8 mouse cellular contexts compared by ENCODE assay signal in the genomic region with DNA sequence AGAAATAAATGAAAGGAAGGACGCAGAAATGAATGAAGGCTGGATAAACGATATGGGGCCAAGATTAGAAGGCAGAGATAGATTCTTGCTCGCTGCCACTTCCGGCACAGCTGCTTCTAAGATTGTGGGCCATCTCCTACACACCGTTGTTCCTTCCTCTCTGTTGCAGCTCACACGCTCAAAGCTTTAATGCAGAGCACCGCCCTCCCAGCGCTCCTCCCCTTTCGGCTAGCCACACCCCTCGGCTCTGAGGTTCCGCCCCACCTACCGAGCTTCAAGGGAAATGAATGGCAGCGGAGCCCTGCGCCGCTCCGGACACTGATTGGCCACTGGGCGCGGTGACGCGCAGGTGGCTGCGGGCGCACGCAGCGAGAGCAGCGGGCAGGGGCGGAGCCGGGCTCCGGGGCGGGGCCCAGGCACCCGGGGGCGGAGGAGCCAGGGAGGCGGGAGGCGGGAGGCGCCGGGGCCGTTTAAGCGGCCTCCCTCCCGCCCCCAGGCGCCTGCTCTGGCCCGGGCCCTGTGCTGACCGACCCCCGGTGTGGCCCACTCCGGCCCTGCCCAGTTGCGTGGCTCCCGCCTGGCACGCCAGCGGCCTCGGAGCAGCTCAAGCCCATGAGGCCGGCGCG. TPM values are rescaled to one million over a fixed set of nuclear protein-coding genes. Genes with fewer than 3 reads are reported as not detected.
A peak's percentile ranks its signal among the peaks of the same experiment; 100 is the strongest.
DNase-seq lines count a peak whose midpoint lies in the region; ATAC-seq and TF ChIP-seq lines count a peak whose summit lies in the region.

Gene Mmd, plus strand, starts transcription at position 432 of the 626 bp plus-strand sequence.

- peak within 1 kb of the TSS; percentile 81 for H3K4me2 ChIP-seq in forebrain, embryonic 13.5 days
- peak within 1 kb of the TSS; percentile 98 for H3K4me2 ChIP-seq in liver, postnatal 0 days (ENCODE audit: low read depth, low read length)
- H3K4me2 ChIP-seq in neural tube, embryonic 14.5 days (ENCODE audit: low read depth, low read length) = peak within 1 kb of the TSS; percentile 85

- no peak within 1 kb of the TSS for H3K27ac ChIP-seq in ES-Bruce4 (ENCODE audit: insufficient read depth, low read length)
- peak within 1 kb of the TSS; percentile 90 for H3K27ac ChIP-seq in forebrain, embryonic 13.5 days
- peak within 1 kb of the TSS; percentile 93 for H3K27ac ChIP-seq in liver, postnatal 0 days (ENCODE audit: low read depth)
- peak within 1 kb of the TSS; percentile 92 for H3K27ac ChIP-seq in neural tube, embryonic 14.5 days (ENCODE audit: low read depth, low read length)

- peak; percentile 78 for TF ChIP-seq POLR2A in ES-Bruce4 (IDR thresholded peaks at IDR 0.05; ENCODE audit: insufficient read depth, low read length)

- peak; percentile 98 to 99 for DNase-seq in heart, postnatal 10 days
- peak; percentile 93 for DNase-seq in large intestine, adult 2 months (ENCODE audit: low read depth, low spot score)
- DNase-seq in liver, postnatal 0 days = peak; percentile 97
- DNase-seq in testis, postnatal 10 days (ENCODE audit: low spot score) = peak; percentile 97

- H3K36me3 ChIP-seq in ES-Bruce4 (ENCODE audit: control insufficient read depth, insufficient read depth, low read length, poor library complexity, severe bottlenecking) = no peaks in the 10 kb centered on the region
- H3K36me3 ChIP-seq in forebrain, embryonic 13.5 days (ENCODE audit: poor library complexity, severe bottlenecking) = no peaks in the 10 kb centered on the region
- no peaks in the 10 kb centered on the region for H3K36me3 ChIP-seq in liver, postnatal 0 days (replicated peaks; ENCODE audit: insufficient read depth, low read length)
- no peaks in the 10 kb centered on the region for H3K36me3 ChIP-seq in neural tube, embryonic 14.5 days (ENCODE audit: control insufficient read depth, insufficient read depth, low read length)

- TF ChIP-seq CTCF in ES-Bruce4 (IDR thresholded peaks at IDR 0.05; ENCODE audit: low read depth, low read length) = no peak
- TF ChIP-seq CTCF in liver, postnatal 0 days (IDR thresholded peaks at IDR 0.05; ENCODE audit: low read depth) = no peak; the same call in none of the 2 replicates

- H3K27me3 ChIP-seq in ES-Bruce4 (ENCODE audit: control insufficient read depth, insufficient read depth, low read length, poor library complexity, severe bottlenecking) = 0 out of 2 replicates have a peak, but pooled peaks cover 2% of the 10 kb centered on the region
- H3K27me3 ChIP-seq in forebrain, embryonic 13.5 days = no peaks in the 10 kb centered on the region
- no peaks in the 10 kb centered on the region for H3K27me3 ChIP-seq in liver, postnatal 0 days (ENCODE audit: insufficient read depth, low read length)
- no peaks in the 10 kb centered on the region for H3K27me3 ChIP-seq in neural tube, embryonic 14.5 days (ENCODE audit: control insufficient read depth, insufficient read depth, low read length)

- ATAC-seq in cerebellum, adult (ENCODE audit: insufficient number of reproducible peaks, low FRiP score, low TSS enrichment) = peak; percentile 99
- ATAC-seq in forebrain, embryonic 13.5 days = peak; percentile 99
- peak; percentile 99 for ATAC-seq in liver, postnatal 0 days
- peak; percentile 99 for ATAC-seq in neural tube, embryonic 14.5 days (ENCODE audit: low read depth)

- peak within 1 kb of the TSS; percentile 87 for H3K9ac ChIP-seq in ES-Bruce4 (ENCODE audit: low read depth, poor library complexity, severe bottlenecking)
- H3K9ac ChIP-seq in forebrain, embryonic 13.5 days = peak within 1 kb of the TSS; percentile 92
- peak within 1 kb of the TSS; percentile 90 for H3K9ac ChIP-seq in liver, postnatal 0 days (replicated peaks)
- peak within 1 kb of the TSS; percentile 96 for H3K9ac ChIP-seq in neural tube, embryonic 14.5 days (replicated peaks; ENCODE audit: low read depth, low read length)

- WGBS in forebrain, embryonic 13.5 days = under 1% methylated on average over 42 of the region's 51 CpGs
- under 1% methylated on average over 51 of the region's 51 CpGs for WGBS in large intestine, adult 2 months
- under 1% methylated on average over 45 of the region's 51 CpGs for WGBS in liver, postnatal 0 days (ENCODE audit: insufficient replicate concordance)
- WGBS in neural tube, embryonic 14.5 days = under 1% methylated on average over 49 of the region's 51 CpGs

- peak within 1 kb of the TSS; percentile 83 for H3K4me3 ChIP-seq in ES-Bruce4 (ENCODE audit: low read depth, low read length)
- peak within 1 kb of the TSS; percentile 81 for H3K4me3 ChIP-seq in forebrain, embryonic 13.5 days
- H3K4me3 ChIP-seq in liver, postnatal 0 days (ENCODE audit: low read depth, low read length) = peak within 1 kb of the TSS; percentile 92
- peak within 1 kb of the TSS; percentile 80 for H3K4me3 ChIP-seq in neural tube, embryonic 14.5 days (ENCODE audit: low read depth, low read length)

- intact Hi-C loops in heart, postnatal 10 days (cut with DNase I) = loop anchor here (1.0 kb wide), 1 partner anchor 65 kb away; no protein-coding TSS in a partner anchor

- no peak for TF ChIP-seq EP300 in ES-Bruce4 (IDR thresholded peaks at IDR 0.05; ENCODE audit: insufficient read depth, low read depth, low read length)
- no peak for TF ChIP-seq EP300 in liver, postnatal 0 days (IDR thresholded peaks at IDR 0.05; ENCODE audit: low read depth)

- H3K9me3 ChIP-seq in ES-Bruce4 (replicated peaks; ENCODE audit: control insufficient read depth, insufficient read depth, low read length, poor library complexity, severe bottlenecking) = no peaks in the 10 kb centered on the region
- no peaks in the 10 kb centered on the region for H3K9me3 ChIP-seq in forebrain, embryonic 13.5 days (replicated peaks)
- H3K9me3 ChIP-seq in liver, postnatal 0 days (ENCODE audit: low read length) = no peaks in the 10 kb centered on the region
- no peaks in the 10 kb centered on the region for H3K9me3 ChIP-seq in neural tube, embryonic 14.5 days (ENCODE audit: control insufficient read depth, low read length)

- no peaks in the 10 kb centered on the region for H3K4me1 ChIP-seq in ES-Bruce4 (ENCODE audit: control insufficient read depth, insufficient read depth, low read length)
- peaks cover 33% of the 10 kb centered on the region for H3K4me1 ChIP-seq in forebrain, embryonic 13.5 days
- H3K4me1 ChIP-seq in liver, postnatal 0 days (ENCODE audit: insufficient read depth) = peaks cover 32% of the 10 kb centered on the region
- 0 out of 2 replicates have a peak, but pooled peaks cover 10% of the 10 kb centered on the region for H3K4me1 ChIP-seq in neural tube, embryonic 14.5 days (ENCODE audit: control insufficient read depth, insufficient read depth, low read length)

RNA-seq across cellular contexts. Expression of gene Mmd, which starts in this region (rescaled TPM):
- 18.7 and 19.6 TPM in 2 replicates for polyA plus RNA-seq in ES-Bruce4 (2011; ENCODE audit: insufficient read depth, insufficient read length, low read depth, missing spikeins)
- 64.8 and 65.2 TPM in 2 replicates for polyA plus RNA-seq in forebrain, embryonic 13.5 days (2015; fragmentation: Nextera tagmentation; extraction: Ambion mirVana)
- total RNA-seq in heart, postnatal 10 days (2021) = 10 to 100 TPM; 43.2 to 63.5 TPM
- polyA plus RNA-seq in large intestine, adult 2 months (2012; rRNA removed) = 17.9 and 23.6 TPM in 2 replicates
- 51.1 and 54.4 TPM in 2 replicates for polyA plus RNA-seq in liver, postnatal 0 days (2015; fragmentation: Nextera tagmentation; extraction: Ambion mirVana)
- polyA plus RNA-seq in neural tube, embryonic 14.5 days (2014; fragmentation: Nextera tagmentation; extraction: Ambion mirVana) = 80.6 and 94.1 TPM in 2 replicates
